Mouse (Mus musculus) kidney, postnatal 0 days (tissue): Measurements from ENCODE around the gene Zmynd8. TPM values are rescaled to one million over a fixed set of nuclear protein-coding genes. Genes with fewer than 3 reads are reported as not detected.

ENCODE experiments used
- ATAC-seq: fragments of 200-750 bp; cut with Nextera tagmentation; replicated peaks from 2 replicates; pipeline ENCODE4 v1.8.0; 2017; ENCODE audit warnings: low read depth, moderate number of reproducible peaks, moderate TSS enrichment, moderate library complexity; ENCODE audit not compliant: low FRiP score
- DNase-seq: peaks from one replicate; pipeline ENCODE4 v3.0.0-alpha.2; 2016; ENCODE audit warnings: low spot score
- H3K27ac ChIP-seq: fragments of 300-500 bp; sonication (generic); 2 replicates; pipeline ENCODE4 v1.5.1; 2014; ENCODE audit warnings: mild to moderate bottlenecking
- H3K27me3 ChIP-seq: fragments of 300-500 bp; sonication (generic); 2 replicates; pipeline ENCODE4 v1.6.1; 2014; ENCODE audit warnings: low read length, mixed read lengths; ENCODE audit not compliant: insufficient read depth
- H3K36me3 ChIP-seq: fragments of 300-500 bp; sonication (generic); 2 replicates; pipeline ENCODE4 v1.6.1; 2014; ENCODE audit warnings: low read length, mixed read lengths; ENCODE audit not compliant: insufficient read depth
- H3K4me1 ChIP-seq: fragments of 300-500 bp; sonication (generic); replicated peaks from 2 replicates; pipeline ENCODE4 v1.6.1; 2014; ENCODE audit warnings: antibody characterized with exemption, low read length, mixed read lengths; ENCODE audit not compliant: insufficient read depth
- H3K4me2 ChIP-seq: fragments of 300-500 bp; sonication (generic); 2 replicates; pipeline ENCODE4 v1.6.1; 2014; ENCODE audit warnings: mild to moderate bottlenecking, low read length, moderate library complexity, mixed read lengths
- H3K4me3 ChIP-seq: fragments of 300-500 bp; sonication (generic); replicated peaks from 2 replicates; pipeline ENCODE4 v1.5.1; 2014; ENCODE audit warnings: low read depth, low read length
- H3K9ac ChIP-seq: fragments of 300-500 bp; sonication (generic); 2 replicates; pipeline ENCODE4 v1.6.1; 2014; ENCODE audit warnings: low read depth, low read length
- H3K9me3 ChIP-seq: fragments of 300-500 bp; sonication (generic); replicated peaks from 2 replicates; pipeline ENCODE4 v1.6.1; 2016; ENCODE audit warnings: low read length, inconsistent platforms, mixed read lengths
- CTCF ChIP-seq: IDR thresholded peaks from 2 replicates; pipeline ENCODE4 v1.5.1; 2016; ENCODE audit warnings: antibody characterized with exemption, low read depth, mild to moderate bottlenecking, moderate library complexity
- WGBS: fragments of 180-500 bp; shearing (Covaris S2); extraction: QIAGEN DNeasy Blood & Tissue Kit; methylation state at CpG from one replicate; pipeline ENCODE4 v1.1.7; 2014; 5-methylcytosine and 5-hydroxymethylcytosine counted together
- polyA plus RNA-seq: library from polyadenylated mRNA; unstranded; fragments of >200 nt; fragmentation: Nextera tagmentation; extraction: Ambion mirVana; gene quantifications from 2 replicates; pipeline ENCODE4 v1.2.1, GENCODE M21; 2015

Gene Zmynd8
- polyA plus RNA-seq, 1 experiment from 2014 or later = 39.6 TPM

DNA sequence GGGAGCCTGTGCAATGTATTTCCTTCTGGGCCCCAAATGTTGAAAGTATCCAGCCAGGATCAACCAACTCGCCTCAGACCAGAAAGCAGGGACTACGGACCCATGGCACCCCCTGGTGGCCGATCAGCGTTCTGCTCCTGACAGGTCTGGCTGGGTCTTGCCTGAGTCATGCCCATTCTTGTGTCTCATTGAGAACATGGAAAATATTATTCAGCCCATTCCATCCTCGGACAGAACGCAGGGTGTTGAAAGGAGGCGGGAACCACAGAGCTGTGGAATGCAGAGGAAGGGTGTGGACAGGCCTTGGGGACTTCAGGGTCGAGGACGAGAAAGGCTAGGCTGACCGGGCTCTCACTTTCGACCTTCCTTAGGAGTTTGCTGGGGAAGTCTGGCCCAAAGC, 15.5 kb upstream of the Zmynd8 start:
- no peak overlapping the region for H3K4me3 ChIP-seq
- H3K9me3 ChIP-seq = no peaks in the 10 kb centered on the region
- peak; percentile 75 for ATAC-seq
- DNase-seq = peak; percentile 95
- no peaks in the 10 kb centered on the region for H3K36me3 ChIP-seq
- no peaks in the 10 kb centered on the region for H3K27me3 ChIP-seq
- WGBS = 24% methylated on average over 11 of the region's 11 CpGs
- no peak overlapping the region for H3K9ac ChIP-seq
- H3K4me2 ChIP-seq = no peak overlapping the region
- no peaks in the 10 kb centered on the region for H3K4me1 ChIP-seq
- peak overlapping the region; percentile 50; the same call in 1 of the 2 replicates for H3K27ac ChIP-seq
- peak; percentile 100 for TF ChIP-seq CTCF

DNA sequence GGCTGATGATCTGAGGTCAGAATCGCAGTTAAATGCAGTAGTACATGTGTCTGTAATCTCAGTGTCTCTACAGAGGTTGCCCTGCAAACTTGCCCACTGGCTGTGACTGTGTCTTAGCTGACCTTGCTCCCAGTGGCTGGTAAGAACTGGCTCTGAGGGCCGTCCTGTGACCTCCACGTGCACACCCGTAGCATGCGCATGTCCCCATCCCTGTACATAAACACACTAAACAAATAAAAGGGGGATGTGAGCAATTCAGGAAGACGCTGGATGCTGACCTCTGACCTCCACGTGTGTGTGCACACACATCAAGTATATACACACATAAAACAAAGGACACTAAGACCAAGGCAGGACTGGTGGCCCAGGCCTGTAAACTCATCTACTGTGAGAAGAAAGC, 14.3 kb upstream of the Zmynd8 start:
- TF ChIP-seq CTCF = no peak
- H3K9ac ChIP-seq = no peak overlapping the region
- H3K27ac ChIP-seq = no peak overlapping the region
- no peaks in the 10 kb centered on the region for H3K27me3 ChIP-seq
- no peak overlapping the region for H3K4me2 ChIP-seq
- no peak overlapping the region for H3K4me3 ChIP-seq
- ATAC-seq (peak; percentile 37; the same call in 1 of the 2 replicates), DNase-seq (no peak)
- H3K4me1 ChIP-seq = no peaks in the 10 kb centered on the region
- no peaks in the 10 kb centered on the region for H3K36me3 ChIP-seq
- no peaks in the 10 kb centered on the region for H3K9me3 ChIP-seq
- 51% methylated on average over 7 of the region's 7 CpGs for WGBS

GRCm38 (mm10) chr2:165909731-165910130, 10.9 kb upstream of the Zmynd8 start:
- DNase-seq (no peak), ATAC-seq (no peak)
- Histone ChIP-seq H3K4me1 (peaks cover 7% of the 10 kb centered on the region), H3K9me3 (no peaks in the 10 kb centered on the region), H3K4me2 (no peak overlapping the region), H3K27ac (no peak overlapping the region), H3K4me3 (no peak overlapping the region), H3K9ac (no peak overlapping the region), H3K36me3 (no peaks in the 10 kb centered on the region), H3K27me3 (no peaks in the 10 kb centered on the region)
- TF ChIP-seq CTCF = no peak

DNA sequence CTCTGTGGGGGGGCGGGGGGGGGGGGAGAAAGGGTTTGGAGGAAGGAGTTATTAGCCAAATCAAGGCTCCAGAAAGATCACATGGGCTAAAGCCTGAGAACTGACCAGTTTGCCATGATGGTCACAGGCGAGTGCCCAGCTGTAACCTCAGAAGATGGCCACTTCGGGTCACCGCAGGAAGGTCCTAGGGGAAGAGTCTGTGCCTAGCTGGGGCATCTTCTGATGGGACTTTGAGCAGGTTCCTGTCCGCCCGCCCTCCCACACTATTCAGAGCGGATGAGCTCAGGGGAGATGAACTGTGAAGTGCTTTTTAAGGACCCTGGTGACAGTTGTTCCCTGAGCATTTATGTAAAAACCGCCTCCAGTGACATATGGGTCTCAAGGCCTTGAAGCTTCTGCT, 8.4 kb upstream of the Zmynd8 start:
- WGBS = 45% methylated on average over 7 of the region's 8 CpGs
- peak overlapping the region; percentile 73; the same call in 1 of the 2 replicates for H3K27ac ChIP-seq

GRCm38 (mm10) chr2:165906332-165906945, 7.6 kb upstream of the Zmynd8 start:
- Histone ChIP-seq H3K4me3 (no peak overlapping the region), H3K36me3 (no peaks in the 10 kb centered on the region), H3K9me3 (no peaks in the 10 kb centered on the region), H3K27me3 (no peaks in the 10 kb centered on the region), H3K27ac (peak overlapping the region; percentile 73), H3K4me1 (peaks cover 7% of the 10 kb centered on the region), H3K4me2 (no peak overlapping the region), H3K9ac (no peak overlapping the region)
- 17% methylated on average over 15 of the region's 15 CpGs for WGBS
- DNase-seq = peak; percentile 80
- ATAC-seq = peak; percentile 47
- TF ChIP-seq CTCF = no peak

More for the DNA sequence above, 8.4 kb upstream of the Zmynd8 start:
- peak; percentile 41; the same call in 1 of the 2 replicates for ATAC-seq
- Histone ChIP-seq H3K9me3 (no peaks in the 10 kb centered on the region), H3K4me2 (no peak overlapping the region), H3K4me1 (peaks cover 7% of the 10 kb centered on the region), H3K36me3 (no peaks in the 10 kb centered on the region), H3K27me3 (no peaks in the 10 kb centered on the region), H3K4me3 (no peak overlapping the region), H3K9ac (no peak overlapping the region)
- peak; percentile 62 for DNase-seq
- no peak for TF ChIP-seq CTCF

DNA sequence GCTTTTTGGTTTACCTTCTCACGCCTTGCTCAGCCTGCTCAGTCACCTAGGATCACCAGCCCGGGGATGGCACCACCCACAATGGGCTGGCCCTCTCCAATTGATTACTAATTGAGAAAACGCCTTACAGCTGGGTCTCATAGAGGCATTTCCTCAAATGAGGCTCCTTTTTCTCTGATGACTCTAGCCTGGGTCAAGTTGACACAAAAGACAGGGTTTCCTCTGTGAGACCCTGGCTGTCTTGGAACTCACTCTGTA, 2.2 kb upstream of the Zmynd8 start:
- peaks cover 18% of the 10 kb centered on the region for H3K4me1 ChIP-seq
- no peak overlapping the region for H3K9ac ChIP-seq
- no peaks in the 10 kb centered on the region for H3K36me3 ChIP-seq
- 27% methylated on average over 3 of the region's 3 CpGs for WGBS
- no peak for TF ChIP-seq CTCF
- H3K9me3 ChIP-seq = no peaks in the 10 kb centered on the region
- peak overlapping the region; percentile 94 for H3K27ac ChIP-seq
- H3K4me2 ChIP-seq = peak overlapping the region; percentile 39; the same call in 1 of the 2 replicates
- H3K27me3 ChIP-seq = no peaks in the 10 kb centered on the region
- DNase-seq (no peak), ATAC-seq (no peak)
- no peak overlapping the region for H3K4me3 ChIP-seq
